Mouse (Mus musculus) heart, postnatal 36 days (tissue): ENCODE measurements around the gene Trp53rkb. TPM values are rescaled to one million over a fixed set of nuclear protein-coding genes. Genes with fewer than 3 reads are reported as not detected.
"Not testable (repeated sequence)": the region's sequence is repeated elsewhere in the genome, so short reads cannot be mapped to it uniquely, and the experiment has no call there.

Source experiments
- DNase-seq, 2 experiments: peaks; one replicate each; pipeline ENCODE4 v3.0.0; 2021 to 2022
- intact Hi-C: fragments of 180-260 bp; cut with DNase I; formaldehyde crosslinking; loops from one replicate; pipeline ENCODE4 v1.15.1; 2025
- total RNA-seq, 2 experiments: library from RNA; stranded (reverse); gene quantifications; 2 replicates each; pipeline ENCODE4 v1.2.3; 2021

Gene Trp53rkb
- 1 to 10 TPM; 1.6 to 2.4 TPM for total RNA-seq

- intact Hi-C loops = no loop called here
- no peak for DNase-seq
Measured at GRCm38 (mm10) chr2:166792355-166792754, at the start of gene Trp53rkb. Trp53rkb (plus strand) TSS chr2:166792531.

GRCm38 (mm10) chr2:166743504-166743903, 48.8 kb upstream of the Trp53rkb start:
- DNase-seq = no peak
- intact Hi-C loops = no loop called here

GRCm38 (mm10) chr2:166744433-166744832, 47.9 kb upstream of the Trp53rkb start:
- intact Hi-C loops = no loop called here
- DNase-seq = peak in 1 of 2 experiments; percentile 11

GRCm38 (mm10) chr2:166745849-166746248, 46.5 kb upstream of the Trp53rkb start:
- intact Hi-C loops = no loop called here
- no peak for DNase-seq

GRCm38 (mm10) chr2:166746261-166746913, 45.9 kb upstream of the Trp53rkb start:
- intact Hi-C loops = not testable (repeated sequence)
- peak in 1 of 2 experiments; percentile 13 for DNase-seq

- intact Hi-C loops = no loop called here
- no peak for DNase-seq
Measured at GRCm38 (mm10) chr2:166750620-166751191, 41.6 kb upstream of the Trp53rkb start.

GRCm38 (mm10) chr2:166754194-166754593, 38.1 kb upstream of the Trp53rkb start:
- intact Hi-C loops = no loop called here
- no peak for DNase-seq

GRCm38 (mm10) chr2:166754760-166755159, 37.6 kb upstream of the Trp53rkb start:
- DNase-seq = no peak
- intact Hi-C loops = no loop called here

- intact Hi-C loops = no loop called here
- DNase-seq = no peak
Measured at GRCm38 (mm10) chr2:166757969-166758368, 34.4 kb upstream of the Trp53rkb start.

GRCm38 (mm10) chr2:166764051-166764450, 28.3 kb upstream of the Trp53rkb start:
- intact Hi-C loops = no loop called here
- DNase-seq = no peak

- DNase-seq = no peak
- intact Hi-C loops = no loop called here
Measured at GRCm38 (mm10) chr2:166767591-166767990, 24.7 kb upstream of the Trp53rkb start.

GRCm38 (mm10) chr2:166771396-166771795, 20.9 kb upstream of the Trp53rkb start:
- DNase-seq = peak; percentile 39 to 53
- intact Hi-C loops = no loop called here

GRCm38 (mm10) chr2:166773587-166773986, 18.7 kb upstream of the Trp53rkb start:
- DNase-seq = no peak
- intact Hi-C loops = no loop called here

GRCm38 (mm10) chr2:166774275-166774674, 18.1 kb upstream of the Trp53rkb start:
- DNase-seq = no peak
- intact Hi-C loops = no loop called here

GRCm38 (mm10) chr2:166775357-166775893, 16.9 kb upstream of the Trp53rkb start:
- intact Hi-C loops = no loop called here
- DNase-seq = no peak

GRCm38 (mm10) chr2:166776272-166776671, 16.1 kb upstream of the Trp53rkb start:
- peak in 1 of 2 experiments; percentile 26 for DNase-seq
- intact Hi-C loops = no loop called here

GRCm38 (mm10) chr2:166779956-166780355, 12.4 kb upstream of the Trp53rkb start:
- intact Hi-C loops = loop anchor here (5.0 kb wide), 1 partner anchor 68 kb away; the partner anchor contains the start of gene Prex1
- no peak for DNase-seq

- DNase-seq = peak; percentile 78 to 86
- intact Hi-C loops = loop anchor here (1.0 to 5.0 kb wide), 2 partner anchors 69 to 189 kb away; partner anchors contain the start of gene Prex1
Measured at GRCm38 (mm10) chr2:166780980-166781578, 11.3 kb upstream of the Trp53rkb start.

- intact Hi-C loops = loop anchor here (5.0 kb wide), 1 partner anchor 72 kb away; the partner anchor contains the start of gene Prex1
Measured at GRCm38 (mm10) chr2:166784376-166784775, 8.0 kb upstream of the Trp53rkb start.

GRCm38 (mm10) chr2:166786353-166787004, 5.9 kb upstream of the Trp53rkb start:
- intact Hi-C loops = loop anchor here (5.0 kb wide), 1 partner anchor 794 kb away; the partner anchor contains the start of gene Ncoa3
- DNase-seq = peak; percentile 82 to 87

More at GRCm38 (mm10) chr2:166784376-166784775, 8.0 kb upstream of the Trp53rkb start:
- no peak for DNase-seq

- intact Hi-C loops = no loop called here
- no peak for DNase-seq
Measured at GRCm38 (mm10) chr2:166791738-166792137, 593 bp upstream of the Trp53rkb start.
